Mouse (Mus musculus) olfactory bulb, adult 2 months (tissue): ENCODE data around the gene Inca1.

Experiments
- CTCF ChIP-seq: fragments of 200-500 bp; IDR thresholded peaks from 2 replicates; pipeline ENCODE4 v1.5.1; 2012; ENCODE audit warnings: low read depth, mild to moderate bottlenecking, low read length, moderate library complexity; ENCODE audit not compliant: insufficient read depth
- POLR2A ChIP-seq: fragments of 200-500 bp; IDR thresholded peaks from 2 replicates; pipeline ENCODE4 v1.6.1; 2012; ENCODE audit warnings: mild to moderate bottlenecking, low read depth, low read length, moderate library complexity; ENCODE audit not compliant: insufficient read depth

DNA sequence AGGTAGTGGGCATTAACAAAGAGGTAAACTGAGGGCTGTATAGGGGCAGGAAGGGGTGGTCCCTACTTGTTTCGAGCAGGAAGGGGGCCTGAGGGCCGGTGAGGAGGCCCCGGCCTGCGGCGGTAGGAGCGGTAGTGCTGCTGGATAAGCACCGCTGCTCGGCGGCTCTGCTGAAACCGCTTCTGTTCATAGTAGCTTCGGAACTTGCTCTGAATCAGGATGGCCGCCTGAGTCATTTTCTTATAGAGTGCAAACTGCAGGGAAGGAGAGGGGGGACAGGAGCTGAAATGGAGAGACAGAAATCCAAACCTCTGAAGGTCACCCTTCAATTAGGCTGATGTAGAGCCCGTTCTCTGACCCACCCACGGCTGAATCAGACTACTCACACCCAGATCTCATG lies 29.5 kb downstream of the Inca1 start:
- TF ChIP-seq POLR2A (no peak), CTCF (no peak)
